Mouse (Mus musculus) myocyte (in vitro differentiated cells): Measurements from ENCODE around the gene Mfrp.

Experiments
- E2F4 ChIP-seq: IDR thresholded peaks from one replicate; pipeline ENCODE4 v1.6.1; 2011; ENCODE audit warnings: mild to moderate bottlenecking, control low read depth, moderate library complexity; ENCODE audit not compliant: insufficient read depth
- MAX ChIP-seq: IDR thresholded peaks from one replicate; pipeline ENCODE4 v1.6.1; 2011; ENCODE audit warnings: low read depth, mild to moderate bottlenecking, control low read depth
- MYOD1 ChIP-seq, 3 experiments: IDR thresholded peaks; one replicate each; pipeline ENCODE4 v1.6.1; 2011; ENCODE audit warnings: control low read depth in 2 of 3, low read depth in 2 of 3, mild to moderate bottlenecking in 2 of 3, moderate library complexity in 1 of 3; ENCODE audit not compliant: insufficient read length in 2 of 3, control insufficient read depth in 1 of 3
- MYOG ChIP-seq, 3 experiments: IDR thresholded peaks; one replicate each; pipeline ENCODE4 v1.6.1; 2011; ENCODE audit warnings: control low read depth in 2 of 3, low read depth in 2 of 3, mild to moderate bottlenecking in 2 of 3; ENCODE audit not compliant: insufficient read length in 2 of 3, control insufficient read depth in 1 of 3, insufficient read depth in 1 of 3
- POLR2A ChIP-seq: IDR thresholded peaks from one replicate; pipeline ENCODE4 v1.6.1; 2011; ENCODE audit warnings: low read depth, mild to moderate bottlenecking, control low read depth, moderate library complexity; ENCODE audit not compliant: insufficient read length
- POLR2AphosphoS2 ChIP-seq: IDR thresholded peaks from one replicate; pipeline ENCODE4 v1.6.1; 2011; ENCODE audit warnings: low read depth, control low read depth; ENCODE audit not compliant: insufficient read length
- REST ChIP-seq: IDR thresholded peaks from one replicate; pipeline ENCODE4 v1.6.1; 2011; ENCODE audit warnings: mild to moderate bottlenecking, control low read depth, moderate library complexity; ENCODE audit not compliant: insufficient read depth, insufficient read length
- SRF ChIP-seq: IDR thresholded peaks from one replicate; pipeline ENCODE4 v1.6.1; 2011; ENCODE audit warnings: low read depth; ENCODE audit not compliant: control insufficient read depth, insufficient read length
- TCF12 ChIP-seq: IDR thresholded peaks from one replicate; pipeline ENCODE4 v1.6.1; 2011; ENCODE audit warnings: mild to moderate bottlenecking, control low read depth; ENCODE audit not compliant: poor library complexity, insufficient read depth, severe bottlenecking
- TCF3 ChIP-seq: IDR thresholded peaks from one replicate; pipeline ENCODE4 v1.6.1; 2011; ENCODE audit warnings: low read depth, control low read depth; ENCODE audit not compliant: insufficient read length
- USF1 ChIP-seq: IDR thresholded peaks from one replicate; pipeline ENCODE4 v1.6.1; 2011; ENCODE audit warnings: low read depth, mild to moderate bottlenecking, control low read depth, moderate library complexity

GRCm38 (mm10) chr9:44119011-44119410 is 17.5 kb downstream of the Mfrp start:
- TF ChIP-seq POLR2A (no peak), TCF12 (no peak), TCF3 (no peak), POLR2AphosphoS2 (no peak), MAX (no peak), USF1 (no peak), MYOG (IDR thresholded peaks at IDR 0.05; ENCODE audit: control insufficient read depth in 1 of 3, insufficient read depth in 1 of 3, insufficient read length in 2 of 3, low read depth in 2 of 3) (no peak), MYOD1 (IDR thresholded peaks at IDR 0.05; ENCODE audit: control insufficient read depth in 1 of 3, insufficient read length in 2 of 3, low read depth in 2 of 3) (no peak), REST (no peak), SRF (no peak), E2F4 (no peak)
